Mouse (Mus musculus) CD4-positive, CD25-positive, alpha-beta regulatory T cell, adult 2 months (primary cell): ENCODE data around the gene Arpc2.
A peak's percentile ranks its signal among the peaks of the same experiment; 100 is the strongest.

ENCODE experiments used
- DNase-seq: peaks from one replicate; pipeline ENCODE4 v3.0.0-alpha.2; 2012; ENCODE audit warnings: low read depth, low spot score

The Arpc2 gene

GRCm38 (mm10) chr1:74239162-74239561 is 3.3 kb downstream of the Arpc2 start:
- DNase-seq, result peak; percentile 57

GRCm38 (mm10) chr1:74239618-74240017 is 3.7 kb downstream of the Arpc2 start:
- DNase-seq, result peak; percentile 41

- no peak for DNase-seq
Measured at GRCm38 (mm10) chr1:74240311-74240710, 4.4 kb downstream of the Arpc2 start.

GRCm38 (mm10) chr1:74240832-74241231 is 4.9 kb downstream of the Arpc2 start:
- DNase-seq, result no peak

- peak; percentile 49 for DNase-seq
Measured at GRCm38 (mm10) chr1:74245525-74245924, 9.6 kb downstream of the Arpc2 start.

- peak; percentile 84 for DNase-seq
Measured at GRCm38 (mm10) chr1:74248799-74249198, 12.9 kb downstream of the Arpc2 start.

- no peak for DNase-seq
Measured at GRCm38 (mm10) chr1:74249331-74249980, 13.6 kb downstream of the Arpc2 start.

- DNase-seq, result no peak
Measured at GRCm38 (mm10) chr1:74250096-74250495, 14.2 kb downstream of the Arpc2 start.

GRCm38 (mm10) chr1:74255704-74256345 is 19.9 kb downstream of the Arpc2 start:
- no peak for DNase-seq

- DNase-seq, result no peak
Measured at GRCm38 (mm10) chr1:74256782-74257181, 20.9 kb downstream of the Arpc2 start.

- peak; percentile 79 for DNase-seq
Measured at GRCm38 (mm10) chr1:74262510-74262909, 26.6 kb downstream of the Arpc2 start.

- DNase-seq, result peak; percentile 54
Measured at GRCm38 (mm10) chr1:74268750-74269149, 32.9 kb downstream of the Arpc2 start.

- no peak for DNase-seq
Measured at GRCm38 (mm10) chr1:74271659-74272058, 35.8 kb downstream of the Arpc2 start.

- no peak for DNase-seq
Measured at GRCm38 (mm10) chr1:74275015-74275414, 39.1 kb downstream of the Arpc2 start.

GRCm38 (mm10) chr1:74277041-74277440 is 41.2 kb downstream of the Arpc2 start:
- no peak for DNase-seq

GRCm38 (mm10) chr1:74277883-74278537 is 42.1 kb downstream of the Arpc2 start:
- no peak for DNase-seq

GRCm38 (mm10) chr1:74278538-74278937 is 42.7 kb downstream of the Arpc2 start, which contains the start of gene Gpbar1:
Gpbar1 (plus strand) TSS chr1:74278550.
- no peak for DNase-seq

- no peak for DNase-seq
Measured at GRCm38 (mm10) chr1:74278988-74279387, 43.1 kb downstream of the Arpc2 start.

GRCm38 (mm10) chr1:74280591-74281325 is 44.9 kb downstream of the Arpc2 start:
- no peak for DNase-seq

- no peak for DNase-seq
Measured at GRCm38 (mm10) chr1:74281372-74281771, 45.5 kb downstream of the Arpc2 start.

GRCm38 (mm10) chr1:74281886-74282285 is 46.0 kb downstream of the Arpc2 start:
- no peak for DNase-seq
